Mouse (Mus musculus) CH12.LX (cell line): ENCODE measurements around the gene Dnttip2.

Experiments used
- CTCF ChIP-seq, 2 experiments: IDR thresholded peaks in 1 of 2; conservative IDR thresholded peaks in 1 of 2; 2 replicates each; pipeline ENCODE4 v1.5.1; 2011 to 2012; ENCODE audit warnings: low read depth in 2 of 2, low read length in 2 of 2, improper control_type of control experiment in 1 of 2, inconsistent platforms in 1 of 2, mild to moderate bottlenecking in 1 of 2, moderate library complexity in 1 of 2
- EP300 ChIP-seq: IDR thresholded peaks from 2 replicates; pipeline ENCODE4 v1.6.1; 2011; ENCODE audit warnings: low read length, improper control_type of control experiment
- NELFE ChIP-seq: IDR thresholded peaks from 2 replicates; pipeline ENCODE4 v1.6.1; 2011; ENCODE audit warnings: low read depth, low read length, improper control_type of control experiment
- USF1 ChIP-seq: IDR thresholded peaks from 2 replicates; pipeline ENCODE4 v1.6.1; 2014; ENCODE audit warnings: low read depth, mild to moderate bottlenecking, inconsistent platforms, low read length, improper control_type of control experiment

GRCm38 (mm10) chr3:122312078-122312477 is 37.9 kb downstream of the Dnttip2 start:
- TF ChIP-seq NELFE (peak; percentile 53; the same call in 1 of the 2 replicates), USF1 (no peak), EP300 (no peak), CTCF (conservative IDR thresholded peaks at IDR 0.05 in 1 of 2, IDR thresholded peaks at IDR 0.05 in 1 of 2; ENCODE audit: low read depth in 2 of 2, low read length in 2 of 2) (peak; percentile 91 to 98)
